17 mouse cellular contexts compared by ENCODE assay signal in genomic region chr11:32106647-32106985, GRCm38 (mm10).
DNase-seq lines count a peak whose midpoint lies in the region; ATAC-seq lines count a peak whose summit lies in the region.
"Had no signal": no experiment of that assay in that cellular context is flagged by ENCODE, and none has a peak within 500 bp of the region (broad histone marks: within the 10 kb centered on the region; RNA-seq: fewer than 3 reads in every experiment).

No protein-coding gene starts in this region.

- H3K9ac ChIP-seq in forebrain, embryonic 13.5 days: no peak overlapping the region
- 0 out of 2 replicates have a peak overlapping the region, but pooled peaks have one; percentile 8 for H3K9ac ChIP-seq in midbrain, embryonic 15.5 days
- H3K9ac ChIP-seq: liver, postnatal 0 days had no signal

- no peak overlapping the region for H3K4me3 ChIP-seq in forebrain, embryonic 13.5 days
- H3K4me3 ChIP-seq in limb, embryonic 10.5 days: no peak overlapping the region
- no peak overlapping the region for H3K4me3 ChIP-seq in midbrain, embryonic 15.5 days
- H3K4me3 ChIP-seq: megakaryocyte, embryonic 14.5 days; myocyte had no signal

- H3K27me3 ChIP-seq in forebrain, embryonic 13.5 days: no peaks in the 10 kb centered on the region
- peaks cover 12% of the 10 kb centered on the region for H3K27me3 ChIP-seq in limb, embryonic 10.5 days (ENCODE audit: low read depth, poor library complexity, severe bottlenecking)
- H3K27me3 ChIP-seq in midbrain, embryonic 15.5 days (replicated peaks): no peaks in the 10 kb centered on the region

- ATAC-seq in forebrain, embryonic 13.5 days: no peak
- ATAC-seq in midbrain, embryonic 15.5 days (replicated peaks): no peak
- no peak for ATAC-seq in activated CD4-positive, CD25-positive, alpha-beta regulatory T cell, adult 4 months
- ATAC-seq: intestine, postnatal 0 days; liver, postnatal 0 days had no signal

- no peak overlapping the region for H3K4me2 ChIP-seq in forebrain, embryonic 13.5 days
- no peak overlapping the region for H3K4me2 ChIP-seq in midbrain, embryonic 15.5 days

- peaks cover 45% of the 10 kb centered on the region for H3K4me1 ChIP-seq in forebrain, embryonic 13.5 days
- H3K4me1 ChIP-seq in limb, embryonic 10.5 days: peaks cover 24% of the 10 kb centered on the region
- H3K4me1 ChIP-seq in midbrain, embryonic 15.5 days: peaks cover 47% of the 10 kb centered on the region
- H3K4me1 ChIP-seq: megakaryocyte, embryonic 14.5 days had no signal

- H3K9me3 ChIP-seq in forebrain, embryonic 13.5 days (replicated peaks): 0 out of 2 replicates have a peak, but pooled peaks cover 4% of the 10 kb centered on the region
- no peaks in the 10 kb centered on the region for H3K9me3 ChIP-seq in limb, embryonic 10.5 days (replicated peaks)
- no peaks in the 10 kb centered on the region for H3K9me3 ChIP-seq in midbrain, embryonic 15.5 days

- DNase-seq in heart, adult 11 months: peak; percentile 70
- no peak for DNase-seq in heart, adult 9 months (ENCODE audit: low spot score in 2 of 2)
- DNase-seq in limb, embryonic 10.5 days (ENCODE audit: low spot score): no peak
- DNase-seq in thymus, postnatal 10 days (ENCODE audit: low spot score in 2 of 2): no peak
- DNase-seq in left cerebral cortex, postnatal 14 days (ENCODE audit: low spot score in 2 of 2): no peak
- DNase-seq: cerebellum, adult 2 months; gastrocnemius, postnatal 14 days; liver, postnatal 0 days; lung, postnatal 10 days; right cerebral cortex, adult 18-20 months had no signal

- intact Hi-C loops in left cerebral cortex, postnatal 14 days (cut with DNase I): no loop called here

- H3K36me3 ChIP-seq in forebrain, embryonic 13.5 days (ENCODE audit: poor library complexity, severe bottlenecking): no peaks in the 10 kb centered on the region
- H3K36me3 ChIP-seq in limb, embryonic 10.5 days: no peaks in the 10 kb centered on the region
- H3K36me3 ChIP-seq in midbrain, embryonic 15.5 days (replicated peaks): no peaks in the 10 kb centered on the region

- WGBS in forebrain, embryonic 13.5 days: 85% methylated on average over 4 of the region's 4 CpGs
- WGBS in limb, embryonic 10.5 days: 83% methylated on average over 4 of the region's 4 CpGs
- 89% methylated on average over 4 of the region's 4 CpGs for WGBS in midbrain, embryonic 15.5 days

- peak overlapping the region; percentile 60 for H3K27ac ChIP-seq in forebrain, embryonic 13.5 days
- H3K27ac ChIP-seq in limb, embryonic 10.5 days: 0 out of 2 replicates have a peak overlapping the region, but pooled peaks have one; percentile 54
- H3K27ac ChIP-seq in midbrain, embryonic 15.5 days: peak overlapping the region; percentile 75
- H3K27ac ChIP-seq: stomach, postnatal 0 days had no signal
